Mouse (Mus musculus): ENCODE measurements at regions not wholly inside any gene's neighbourhood (a gene's known extent, or its start where the extent isn't known, plus 50 kb on each side); places are given as distances from the start of the nearest gene placed in this dataset.

DNA sequence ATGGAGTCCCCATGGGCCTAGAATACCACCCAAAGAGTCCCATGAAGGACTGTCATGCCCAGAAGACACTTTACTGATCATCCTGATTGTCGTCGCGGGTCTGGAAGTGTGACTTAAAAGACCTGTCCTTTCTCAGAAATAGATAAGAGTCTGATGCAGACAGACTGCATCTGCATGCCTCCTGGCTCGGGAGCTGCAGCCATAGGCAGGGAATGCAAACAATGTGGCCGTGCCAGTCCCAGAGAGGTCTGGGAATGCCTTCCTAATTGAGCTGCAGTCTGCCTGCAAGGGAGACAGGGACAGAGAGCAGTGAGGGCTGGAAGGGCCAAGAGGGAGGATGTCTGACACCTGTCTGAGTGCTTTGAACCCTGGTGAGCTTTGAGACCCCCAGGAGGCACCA, 150.9 kb downstream of the Opa1 start:
- no peaks in the 10 kb centered on the region for H3K9me3 ChIP-seq
- no peak for DNase-seq (ENCODE audit: low spot score)
- peaks cover 37% of the 10 kb centered on the region for H3K4me1 ChIP-seq (replicated peaks)
- H3K27me3 ChIP-seq (ENCODE audit: insufficient read depth, poor library complexity, severe bottlenecking) = peaks cover 100% of the 10 kb centered on the region
- 21% methylated on average over 5 of the region's 5 CpGs for WGBS
- H3K4me3 ChIP-seq = no peak overlapping the region
- no peaks in the 10 kb centered on the region for H3K36me3 ChIP-seq
- H3K27ac ChIP-seq = 0 out of 2 replicates have a peak overlapping the region, but pooled peaks have one; percentile 23

DNA sequence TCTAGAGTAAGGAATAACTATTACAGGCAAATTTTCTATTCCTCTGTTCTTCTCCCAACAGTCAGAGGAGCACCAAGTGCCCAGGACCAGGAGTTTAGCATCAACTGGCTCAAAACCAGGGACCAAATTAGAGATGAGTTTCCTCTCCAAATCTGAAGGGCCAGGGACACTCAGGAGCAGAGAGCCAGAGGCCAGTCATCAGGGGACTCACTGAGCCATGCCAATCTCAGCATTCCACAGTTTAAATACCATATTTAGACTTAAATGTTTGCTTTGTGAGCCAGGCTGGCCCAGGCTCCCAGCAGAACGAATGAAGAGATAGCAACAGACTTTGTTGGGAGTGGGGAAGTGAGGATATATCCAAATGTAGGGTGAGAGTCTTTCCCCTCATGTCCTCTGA, 153.8 kb downstream of the Opa1 start:
- H3K27me3 ChIP-seq (ENCODE audit: insufficient read depth, poor library complexity, severe bottlenecking) = peaks cover 98% of the 10 kb centered on the region
- H3K9me3 ChIP-seq = no peaks in the 10 kb centered on the region
- H3K4me1 ChIP-seq (replicated peaks) = peaks cover 52% of the 10 kb centered on the region
- H3K27ac ChIP-seq = no peak overlapping the region
- no peak for DNase-seq (ENCODE audit: low spot score)
- H3K36me3 ChIP-seq = no peaks in the 10 kb centered on the region
- H3K4me3 ChIP-seq = no peak overlapping the region
- WGBS = 67% methylated on average over 1 of the region's 1 CpGs

DNA sequence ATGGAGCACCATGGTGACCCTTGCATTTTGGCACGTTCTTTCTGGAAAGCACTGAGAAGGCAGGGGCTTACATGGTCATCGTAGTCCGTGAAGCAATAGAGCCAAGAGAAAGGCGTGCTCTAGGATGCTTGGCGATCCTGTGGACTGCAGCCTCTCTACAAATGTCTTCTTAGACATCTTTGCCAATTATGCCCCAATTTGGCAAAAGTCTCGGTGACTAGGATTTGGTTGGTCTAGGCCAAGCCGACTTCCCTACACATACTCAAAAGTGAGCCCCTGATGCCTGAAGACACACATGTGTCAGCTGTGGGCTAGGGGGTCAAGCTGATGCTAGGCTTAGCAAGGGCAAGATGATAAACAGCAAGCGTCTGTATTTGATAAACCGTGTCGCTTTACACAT, 154.7 kb downstream of the Opa1 start:
- peaks cover 50% of the 10 kb centered on the region for H3K4me1 ChIP-seq (replicated peaks)
- 81% methylated on average over 10 of the region's 10 CpGs for WGBS
- no peak overlapping the region for H3K27ac ChIP-seq
- no peaks in the 10 kb centered on the region for H3K36me3 ChIP-seq
- H3K9me3 ChIP-seq = no peaks in the 10 kb centered on the region
- H3K4me3 ChIP-seq = no peak overlapping the region
- H3K27me3 ChIP-seq (ENCODE audit: insufficient read depth, poor library complexity, severe bottlenecking) = peaks cover 98% of the 10 kb centered on the region
- DNase-seq (ENCODE audit: low spot score) = no peak

DNA sequence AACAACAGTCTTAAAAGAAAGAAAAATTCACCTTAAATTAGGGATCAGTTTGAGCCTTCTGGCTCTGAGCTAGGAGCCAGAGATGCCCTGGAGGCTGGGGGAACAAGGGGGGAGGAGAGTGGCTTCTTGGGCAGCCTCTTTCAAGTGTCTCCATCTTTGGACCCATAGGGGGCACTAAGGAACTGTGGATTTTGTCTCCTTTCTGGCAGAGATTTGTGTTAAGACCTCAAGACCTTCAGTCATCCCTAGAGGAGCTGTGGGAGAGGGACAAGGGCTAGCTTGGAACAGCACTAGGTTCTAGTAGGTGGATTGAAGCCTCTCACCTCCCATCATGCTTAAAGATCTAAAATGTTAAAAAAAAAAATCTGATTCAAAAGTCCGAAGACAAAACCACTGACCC, 155.2 kb downstream of the Opa1 start:
- Histone ChIP-seq H3K27ac (peak overlapping the region; percentile 69; the same call in 1 of the 2 replicates), H3K9me3 (no peaks in the 10 kb centered on the region), H3K4me3 (no peak overlapping the region), H3K36me3 (no peaks in the 10 kb centered on the region), H3K4me1 (replicated peaks) (peaks cover 45% of the 10 kb centered on the region), H3K27me3 (ENCODE audit: insufficient read depth, poor library complexity, severe bottlenecking) (peaks cover 98% of the 10 kb centered on the region)
- WGBS = 27% methylated on average over 1 of the region's 1 CpGs
- peak; percentile 64 for DNase-seq (ENCODE audit: low spot score)

DNA sequence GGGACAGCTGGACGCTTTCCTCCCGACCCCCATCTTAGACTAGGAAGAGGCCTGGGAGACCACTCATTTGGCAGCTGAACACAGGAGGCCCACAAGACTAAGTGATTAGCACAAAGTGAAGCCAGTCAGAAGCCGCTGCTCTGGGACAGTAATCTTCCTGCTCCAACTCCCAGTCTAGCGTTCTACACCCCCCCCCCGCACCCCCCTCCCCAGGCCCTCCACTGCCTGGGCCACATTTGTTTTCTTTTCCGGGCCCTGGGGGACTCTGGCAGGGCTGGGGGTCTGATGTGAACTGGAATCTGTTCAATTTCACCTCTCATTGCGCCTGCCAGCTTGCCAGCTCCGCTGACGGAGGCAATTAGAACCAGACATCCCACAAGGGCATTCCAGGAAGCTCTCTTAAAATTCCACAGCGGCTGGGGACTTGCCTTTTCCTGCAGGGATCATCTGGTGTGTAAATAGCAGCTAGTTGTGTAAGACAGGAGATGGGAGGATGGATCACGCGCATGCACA, 155.7 kb downstream of the Opa1 start:
- Histone ChIP-seq H3K9me3 (no peaks in the 10 kb centered on the region), H3K4me1 (replicated peaks) (peaks cover 41% of the 10 kb centered on the region), H3K27me3 (ENCODE audit: insufficient read depth, poor library complexity, severe bottlenecking) (peaks cover 98% of the 10 kb centered on the region), H3K4me3 (0 out of 2 replicates have a peak overlapping the region, but pooled peaks have one; percentile 10), H3K27ac (peak overlapping the region; percentile 69), H3K36me3 (no peaks in the 10 kb centered on the region)
- WGBS = 11% methylated on average over 12 of the region's 12 CpGs
- DNase-seq (ENCODE audit: low spot score) = peak; percentile 70

DNA sequence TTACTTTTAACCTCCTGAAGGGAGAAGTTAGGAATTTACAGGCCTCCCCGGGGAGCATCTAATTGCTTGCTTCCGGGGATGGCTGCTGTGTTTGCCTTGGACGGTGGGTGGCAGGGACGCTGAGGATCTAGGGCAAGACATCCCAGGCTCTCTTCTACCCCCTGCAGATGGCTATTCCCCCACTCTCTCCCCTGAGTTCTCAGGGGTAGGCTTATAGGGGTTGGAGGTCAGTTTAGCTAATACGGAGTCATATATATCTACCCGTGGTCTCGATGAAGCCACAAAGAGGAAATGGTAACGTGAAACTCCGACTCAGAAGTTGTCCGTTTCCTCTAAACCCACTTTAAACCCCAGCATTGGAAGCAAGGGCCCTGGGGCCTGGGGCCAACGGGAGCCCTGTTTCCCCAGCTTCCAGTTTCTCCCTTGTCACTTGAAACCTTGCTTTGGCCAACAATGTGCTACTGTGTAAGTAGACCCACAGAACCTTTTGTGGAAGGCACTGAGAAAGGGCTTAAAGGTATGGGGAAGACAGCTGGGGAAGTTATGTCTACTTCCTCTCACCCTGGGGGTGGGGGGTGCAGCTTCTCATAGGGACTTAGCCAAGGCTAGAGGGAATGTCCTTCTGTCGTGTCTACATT, 156.4 kb downstream of the Opa1 start:
- Histone ChIP-seq H3K9me3 (no peaks in the 10 kb centered on the region), H3K27ac (0 out of 2 replicates have a peak overlapping the region, but pooled peaks have one; percentile 9), H3K4me1 (replicated peaks) (peaks cover 34% of the 10 kb centered on the region), H3K27me3 (ENCODE audit: insufficient read depth, poor library complexity, severe bottlenecking) (peaks cover 98% of the 10 kb centered on the region), H3K4me3 (no peak overlapping the region), H3K36me3 (no peaks in the 10 kb centered on the region)
- peak; percentile 32 for DNase-seq (ENCODE audit: low spot score)
- WGBS = 16% methylated on average over 12 of the region's 12 CpGs

DNA sequence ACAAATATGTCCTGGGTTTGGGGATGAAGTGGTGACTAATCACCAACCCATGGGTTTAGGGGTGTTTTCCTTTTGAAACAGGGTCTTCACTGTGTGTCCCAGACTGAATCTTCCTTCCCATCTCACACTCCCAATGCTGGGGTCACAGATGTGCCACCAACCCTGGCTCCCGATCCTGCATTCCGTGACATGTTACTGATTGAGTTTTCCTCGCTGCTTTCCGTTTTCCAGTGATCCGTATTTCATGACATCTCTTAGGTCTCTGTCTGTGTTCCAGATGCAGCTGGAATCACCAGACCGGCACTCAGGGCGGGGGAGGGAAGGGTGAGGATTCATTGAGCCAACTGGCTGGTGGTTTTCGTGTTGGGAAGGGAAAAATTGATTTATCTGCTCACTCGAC, 157.1 kb downstream of the Opa1 start:
- DNase-seq (ENCODE audit: low spot score) = no peak
- Histone ChIP-seq H3K36me3 (no peaks in the 10 kb centered on the region), H3K9me3 (no peaks in the 10 kb centered on the region), H3K4me1 (replicated peaks) (peaks cover 30% of the 10 kb centered on the region), H3K27me3 (ENCODE audit: insufficient read depth, poor library complexity, severe bottlenecking) (peaks cover 98% of the 10 kb centered on the region), H3K4me3 (no peak overlapping the region), H3K27ac (no peak overlapping the region)
- WGBS = 67% methylated on average over 9 of the region's 9 CpGs

DNA sequence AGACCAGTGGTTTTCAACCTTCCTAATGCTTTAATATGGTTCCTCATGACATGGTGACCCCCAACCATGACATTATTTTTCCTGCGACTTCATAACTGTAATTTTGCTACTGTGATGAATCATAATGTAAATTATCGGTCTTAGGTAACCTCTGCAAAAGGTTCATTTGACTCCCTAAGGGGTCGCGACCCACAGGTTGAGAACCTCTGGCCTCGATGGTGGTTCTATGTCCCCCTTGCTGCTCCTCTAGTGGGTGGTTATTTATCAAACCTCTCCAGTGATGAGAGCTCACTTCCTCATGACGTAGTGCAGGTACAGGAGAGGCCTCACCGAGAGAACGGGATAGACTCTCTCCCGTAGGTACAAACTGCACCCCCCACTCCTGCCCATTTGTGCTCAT, 158.9 kb downstream of the Opa1 start:
- H3K27me3 ChIP-seq (ENCODE audit: insufficient read depth, poor library complexity, severe bottlenecking) = peaks cover 97% of the 10 kb centered on the region
- DNase-seq (ENCODE audit: low spot score) = no peak
- no peak overlapping the region for H3K4me3 ChIP-seq
- no peaks in the 10 kb centered on the region for H3K36me3 ChIP-seq
- H3K4me1 ChIP-seq (replicated peaks) = peaks cover 37% of the 10 kb centered on the region
- no peaks in the 10 kb centered on the region for H3K9me3 ChIP-seq
- no peak overlapping the region for H3K27ac ChIP-seq
- WGBS = 92% methylated on average over 9 of the region's 9 CpGs

DNA sequence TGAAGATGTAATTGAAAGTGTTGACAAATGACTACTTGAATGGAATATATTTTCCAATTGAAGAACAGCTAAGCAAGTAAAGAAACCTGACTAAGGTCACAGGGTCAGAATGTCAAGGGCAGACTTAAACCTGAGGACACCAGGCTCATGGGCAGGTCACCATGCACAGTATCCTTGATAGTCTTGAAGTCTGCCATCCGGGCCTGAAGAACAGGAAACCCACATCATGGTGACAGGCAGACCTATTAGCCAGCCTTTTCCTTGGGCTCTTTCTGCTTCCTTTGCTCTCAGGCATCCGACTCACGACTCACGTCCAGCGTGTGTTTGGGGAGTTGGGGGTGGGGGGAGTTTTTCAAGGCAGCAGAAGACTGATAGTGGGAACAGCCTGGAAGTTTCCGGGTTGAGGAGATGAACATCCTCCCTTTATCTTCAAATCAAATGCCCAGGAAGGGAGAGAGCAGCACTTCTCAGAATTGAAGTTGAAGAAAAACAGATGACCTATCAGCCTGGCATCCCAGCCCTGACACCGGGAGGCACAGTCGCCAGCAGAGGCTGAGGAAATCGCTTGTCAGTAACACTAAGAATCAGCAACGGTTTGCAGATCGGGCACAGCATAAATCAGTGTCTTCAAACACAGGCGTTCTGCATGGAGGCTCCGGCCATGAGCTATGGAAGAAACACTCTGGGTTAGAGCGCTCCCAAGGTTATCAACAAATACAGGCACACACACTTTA, 163.5 kb downstream of the Opa1 start:
- Histone ChIP-seq H3K27me3 (ENCODE audit: insufficient read depth, poor library complexity, severe bottlenecking) (peaks cover 82% of the 10 kb centered on the region), H3K4me1 (replicated peaks) (0 out of 2 replicates have a peak, but pooled peaks cover 7% of the 10 kb centered on the region), H3K9me3 (peaks cover 12% of the 10 kb centered on the region), H3K36me3 (no peaks in the 10 kb centered on the region), H3K4me3 (no peak overlapping the region), H3K27ac (no peak overlapping the region)
- no peak for DNase-seq (ENCODE audit: low spot score)
- 62% methylated on average over 14 of the region's 14 CpGs for WGBS

DNA sequence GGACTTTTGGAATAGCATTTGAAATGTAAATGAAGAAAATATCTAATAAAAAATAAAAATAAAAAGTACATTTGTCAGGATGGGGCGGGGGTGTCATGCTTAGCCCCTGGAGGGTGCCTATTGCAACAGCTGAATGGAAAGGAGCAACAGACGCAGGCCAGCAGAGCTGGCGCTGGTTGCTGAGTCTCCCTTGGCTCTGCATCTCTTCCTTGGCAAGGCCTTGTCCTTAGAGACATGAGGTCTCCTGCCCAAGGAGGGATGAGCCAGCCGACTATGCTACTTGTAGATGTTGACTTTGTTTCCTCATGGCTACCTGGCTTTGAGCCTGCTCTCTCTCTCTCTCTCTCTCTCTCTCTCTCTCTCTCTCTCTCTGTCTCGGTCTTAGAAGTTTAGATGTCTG, 166.4 kb downstream of the Opa1 start:
- no peak overlapping the region for H3K4me3 ChIP-seq
- H3K27me3 ChIP-seq (ENCODE audit: insufficient read depth, poor library complexity, severe bottlenecking) = peaks cover 75% of the 10 kb centered on the region
- H3K36me3 ChIP-seq = no peaks in the 10 kb centered on the region
- H3K9me3 ChIP-seq = peaks cover 14% of the 10 kb centered on the region
- 91% methylated on average over 5 of the region's 5 CpGs for WGBS
- no peak for DNase-seq (ENCODE audit: low spot score)
- 0 out of 2 replicates have a peak, but pooled peaks cover 7% of the 10 kb centered on the region for H3K4me1 ChIP-seq (replicated peaks)
- no peak overlapping the region for H3K27ac ChIP-seq

DNA sequence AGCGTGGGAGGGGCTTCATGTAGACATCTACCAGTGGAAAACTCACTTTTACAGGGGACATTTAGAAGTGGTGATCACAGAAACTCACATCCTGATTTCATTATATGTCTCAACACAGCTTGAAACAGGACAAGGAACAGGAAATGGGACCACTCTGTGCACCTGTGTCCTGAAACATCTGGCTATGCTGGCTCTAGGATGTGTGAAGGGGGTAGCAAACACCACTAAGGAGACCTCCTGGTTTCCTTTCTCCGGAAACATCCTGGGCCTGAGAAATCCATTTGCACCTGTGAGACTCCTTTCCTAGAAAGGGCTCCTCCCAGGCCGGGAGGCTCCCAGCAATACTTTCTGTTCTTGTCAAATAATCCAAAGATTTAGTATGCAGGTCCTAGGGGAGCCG, 167.1 kb downstream of the Opa1 start:
- Histone ChIP-seq H3K4me3 (no peak overlapping the region), H3K4me1 (replicated peaks) (0 out of 2 replicates have a peak, but pooled peaks cover 7% of the 10 kb centered on the region), H3K27ac (no peak overlapping the region), H3K36me3 (no peaks in the 10 kb centered on the region), H3K27me3 (ENCODE audit: insufficient read depth, poor library complexity, severe bottlenecking) (peaks cover 67% of the 10 kb centered on the region), H3K9me3 (peaks cover 14% of the 10 kb centered on the region)
- no peak for DNase-seq (ENCODE audit: low spot score)
- 84% methylated on average over 4 of the region's 4 CpGs for WGBS

DNA sequence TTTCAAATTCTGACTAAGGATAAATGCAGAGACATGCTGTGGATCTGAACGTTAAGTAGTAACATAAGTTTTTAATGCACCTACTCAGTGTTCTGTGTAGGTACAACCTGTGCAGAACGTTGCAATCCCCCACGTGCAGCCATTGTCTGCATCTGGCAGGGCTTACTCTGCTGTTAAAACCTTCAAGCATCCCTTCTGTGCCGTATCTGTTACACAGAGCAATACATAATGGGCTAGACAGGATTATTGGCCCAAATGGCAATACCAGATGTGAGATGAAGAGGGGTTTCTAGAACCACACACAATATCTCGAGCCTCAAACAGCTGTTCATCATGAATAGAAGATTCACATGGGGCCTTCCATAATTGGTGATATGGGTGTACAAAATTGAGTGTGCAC, 170.0 kb downstream of the Opa1 start:
- no peaks in the 10 kb centered on the region for H3K4me1 ChIP-seq (replicated peaks)
- peaks cover 13% of the 10 kb centered on the region for H3K9me3 ChIP-seq
- DNase-seq (ENCODE audit: low spot score) = no peak
- H3K27me3 ChIP-seq (ENCODE audit: insufficient read depth, poor library complexity, severe bottlenecking) = peaks cover 59% of the 10 kb centered on the region
- 89% methylated on average over 5 of the region's 5 CpGs for WGBS
- no peaks in the 10 kb centered on the region for H3K36me3 ChIP-seq
- no peak overlapping the region for H3K4me3 ChIP-seq
- H3K27ac ChIP-seq = no peak overlapping the region

DNA sequence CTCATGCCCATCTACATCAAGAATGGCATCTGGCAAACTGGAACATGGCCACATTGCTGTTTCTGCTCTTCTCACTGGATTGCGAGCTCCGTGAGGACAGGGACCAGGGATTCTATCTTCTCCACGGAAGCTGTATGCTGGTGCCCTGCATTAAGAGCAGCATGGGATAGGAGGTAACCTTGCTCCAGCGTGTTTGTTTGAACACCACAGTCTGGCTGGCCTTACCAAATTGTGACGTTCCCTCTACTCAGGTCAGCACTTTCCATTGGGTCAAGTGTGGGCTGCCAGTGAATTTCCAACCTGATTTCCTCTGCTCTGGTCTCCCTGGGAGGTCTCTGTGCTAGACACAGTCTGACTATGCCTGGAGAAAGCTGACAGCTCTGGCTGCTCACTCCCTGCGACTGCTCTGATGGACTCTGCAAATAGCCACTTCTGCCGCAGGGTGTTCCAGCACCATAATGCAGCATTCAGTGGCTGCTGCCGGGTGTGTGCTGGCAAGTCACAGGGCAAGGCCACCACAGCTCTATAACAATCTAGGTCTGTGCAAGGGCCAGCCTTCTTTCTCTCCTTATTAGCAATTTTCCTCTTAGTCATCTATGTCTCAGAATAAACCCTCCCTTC, 175.6 kb downstream of the Opa1 start:
- 64% methylated on average over 8 of the region's 8 CpGs for WGBS
- H3K4me1 ChIP-seq (replicated peaks) = peaks cover 15% of the 10 kb centered on the region; the same call in 1 of the 2 replicates
- peaks cover 60% of the 10 kb centered on the region for H3K27me3 ChIP-seq (ENCODE audit: insufficient read depth, poor library complexity, severe bottlenecking)

More for the DNA sequence above, 175.6 kb downstream of the Opa1 start:
- H3K36me3 ChIP-seq = no peaks in the 10 kb centered on the region
- H3K9me3 ChIP-seq = no peaks in the 10 kb centered on the region
- no peak overlapping the region for H3K4me3 ChIP-seq
- H3K27ac ChIP-seq = no peak overlapping the region
- no peak for DNase-seq (ENCODE audit: low spot score)
